Mouse (Mus musculus): ENCODE measurements around the gene Lpcat1.

DNA sequence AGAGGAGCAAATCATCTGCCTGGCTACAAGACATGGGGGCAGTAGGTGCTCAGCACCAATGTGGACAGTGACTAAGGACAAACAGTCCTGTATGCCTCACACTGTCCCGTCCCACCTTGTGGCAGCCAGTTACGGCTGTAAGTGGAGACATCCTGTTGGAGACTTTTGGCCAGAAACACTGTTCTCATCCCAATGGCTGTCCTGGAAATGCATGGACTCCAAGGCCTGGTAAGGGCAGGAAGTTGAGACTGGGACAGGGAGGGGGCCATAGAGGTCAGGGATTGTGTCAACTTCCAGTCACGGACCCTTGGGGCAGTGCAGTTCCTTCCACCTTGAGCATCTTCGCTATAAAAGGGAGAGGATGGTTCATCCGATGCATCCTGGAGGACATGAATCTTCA, 24.6 kb upstream of the Lpcat1 start:
- TF ChIP-seq CTCF (IDR thresholded peaks at IDR 0.05; ENCODE audit: low read depth) (no peak), EP300 (IDR thresholded peaks at IDR 0.05; ENCODE audit: low read depth) (no peak)
